Mouse (Mus musculus): Measurements from ENCODE around the gene Ccnl1.
A peak's percentile ranks its signal among the peaks of the same experiment; 100 is the strongest.

Gene Ccnl1

DNA sequence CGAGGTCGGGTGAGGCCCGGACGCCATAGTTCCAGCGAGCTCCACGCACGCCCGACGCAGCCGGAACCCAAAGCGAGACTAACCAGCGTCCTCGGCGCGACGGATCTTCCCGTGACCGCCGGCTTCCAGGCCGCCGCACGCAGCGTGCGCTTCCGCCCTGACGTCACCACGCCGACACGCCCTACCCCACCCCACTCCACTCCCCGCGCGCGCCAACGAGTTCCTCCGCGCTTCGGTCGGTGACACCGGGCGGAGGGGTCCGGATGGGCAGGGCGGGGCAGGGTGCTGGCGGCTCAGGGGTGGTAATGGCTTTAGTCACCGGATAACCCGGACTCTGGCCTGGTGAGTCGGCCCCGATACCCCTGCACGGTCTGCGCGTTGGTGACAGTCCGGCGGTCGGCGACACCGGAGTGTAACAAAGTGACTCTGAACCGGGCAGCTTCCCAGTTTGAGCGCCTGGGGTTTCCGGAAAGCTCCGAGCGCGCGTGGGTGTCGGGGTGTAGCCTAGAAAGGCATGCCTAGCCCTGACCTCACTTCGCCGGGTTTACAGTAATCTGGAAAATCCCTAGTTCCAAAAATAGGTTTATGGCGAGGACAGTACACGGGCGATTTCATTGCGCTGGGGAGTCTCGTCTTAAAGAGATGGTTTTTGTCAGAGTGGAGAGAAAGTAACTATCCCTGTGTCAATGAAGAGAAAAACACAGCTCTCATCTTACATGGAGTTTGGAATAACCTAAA, at the start of gene Ccnl1:
Ccnl1 (minus strand) TSS at position 148 of the 738 bp plus-strand sequence.
- peak; percentile 90 for DNase-seq (ENCODE audit: low read depth, low spot score)

DNA sequence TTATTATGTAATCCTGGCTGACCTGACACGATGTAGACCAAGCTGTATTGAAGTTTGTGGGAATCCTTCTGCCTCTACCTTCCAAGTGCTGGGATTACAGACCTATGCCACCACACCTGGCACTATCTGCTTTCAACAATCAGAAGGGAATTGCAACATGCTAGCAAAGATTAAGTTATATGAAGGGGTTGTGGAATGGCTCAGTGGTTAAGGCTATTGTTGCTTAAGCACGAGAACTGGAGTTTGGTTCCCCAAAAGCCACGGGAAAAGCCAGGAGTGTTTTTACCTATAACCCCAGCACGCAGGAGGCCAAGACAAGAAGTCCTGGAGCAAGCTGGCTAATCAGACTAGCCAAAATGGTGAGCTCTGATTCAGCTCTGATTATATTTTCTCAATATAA, 46.9 kb upstream of the Ccnl1 start:
- no peak for DNase-seq (ENCODE audit: low read depth, low spot score)

DNA sequence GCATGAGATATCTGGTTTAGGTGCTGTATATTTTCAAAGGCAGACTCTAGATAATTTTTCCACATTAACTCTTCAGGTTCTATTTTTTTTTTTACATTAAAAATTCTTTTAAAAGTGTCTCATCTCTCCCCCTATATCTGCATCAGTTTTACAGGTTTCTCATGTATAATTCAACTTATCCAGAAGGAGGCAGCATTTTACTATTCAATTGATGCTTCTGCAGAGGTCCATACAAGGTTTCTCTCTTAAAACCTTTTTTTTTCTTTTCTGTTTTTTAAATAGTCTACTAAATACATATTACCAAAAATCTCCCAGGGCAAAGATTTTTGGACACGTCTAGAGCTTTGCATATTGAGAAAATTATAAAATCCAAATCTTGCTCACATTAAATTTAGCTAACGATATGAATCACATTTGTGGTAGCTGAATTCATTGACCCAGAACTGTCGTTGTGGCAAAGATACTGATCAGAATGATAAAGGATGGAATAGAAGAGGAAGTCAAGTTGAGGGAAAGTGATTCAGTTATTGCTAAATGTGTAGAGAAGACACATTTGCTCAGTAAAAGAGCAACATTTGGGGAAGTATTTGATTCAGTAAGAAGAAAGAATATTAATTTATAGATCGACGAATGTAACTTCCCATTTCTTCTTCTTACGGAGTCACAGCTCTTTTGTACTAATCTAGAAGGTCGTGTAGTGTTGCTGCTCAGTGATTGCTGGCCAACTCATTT, 46.3 kb upstream of the Ccnl1 start:
- no peak for DNase-seq (ENCODE audit: low read depth, low spot score)

- DNase-seq (ENCODE audit: low read depth, low spot score), result no peak
These were observed 42.4 kb upstream of the Ccnl1 start for GRCm38 (mm10) chr3:66000400-66000799.

DNA sequence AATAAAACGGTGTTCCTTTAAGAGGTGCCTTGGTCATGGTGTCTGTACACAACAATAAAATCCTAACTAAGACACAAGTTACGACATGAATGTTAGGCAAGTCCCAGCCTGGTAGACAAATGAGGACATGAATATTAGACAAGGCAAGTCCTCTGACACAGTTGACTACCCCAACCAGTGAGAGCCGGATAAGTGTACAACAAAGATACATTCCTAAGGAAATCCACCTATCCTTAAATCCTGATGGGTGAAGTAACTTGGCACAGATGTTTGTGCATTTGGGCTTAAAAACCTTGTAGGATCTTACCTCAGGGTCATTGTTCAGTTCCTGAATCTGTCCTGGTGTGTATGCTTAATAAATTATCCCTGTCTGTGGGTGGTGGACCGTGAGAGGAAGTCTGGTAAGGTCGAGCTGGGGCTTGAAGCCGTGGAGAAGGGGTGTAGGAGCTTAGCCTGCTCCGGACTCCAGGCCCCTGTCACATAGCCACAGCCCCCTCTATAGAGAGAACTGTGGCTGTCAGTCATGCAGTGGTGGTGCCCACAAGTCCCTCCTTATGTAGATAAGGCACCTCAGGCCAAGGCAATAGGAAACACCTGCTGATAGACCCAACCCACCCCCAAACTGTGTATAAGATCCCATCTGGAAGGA, 39.4 kb upstream of the Ccnl1 start:
- no peak for DNase-seq (ENCODE audit: low read depth, low spot score)

- no peak for DNase-seq (ENCODE audit: low read depth, low spot score)
These were observed 34.6 kb upstream of the Ccnl1 start for GRCm38 (mm10) chr3:65992395-65993340.

DNA sequence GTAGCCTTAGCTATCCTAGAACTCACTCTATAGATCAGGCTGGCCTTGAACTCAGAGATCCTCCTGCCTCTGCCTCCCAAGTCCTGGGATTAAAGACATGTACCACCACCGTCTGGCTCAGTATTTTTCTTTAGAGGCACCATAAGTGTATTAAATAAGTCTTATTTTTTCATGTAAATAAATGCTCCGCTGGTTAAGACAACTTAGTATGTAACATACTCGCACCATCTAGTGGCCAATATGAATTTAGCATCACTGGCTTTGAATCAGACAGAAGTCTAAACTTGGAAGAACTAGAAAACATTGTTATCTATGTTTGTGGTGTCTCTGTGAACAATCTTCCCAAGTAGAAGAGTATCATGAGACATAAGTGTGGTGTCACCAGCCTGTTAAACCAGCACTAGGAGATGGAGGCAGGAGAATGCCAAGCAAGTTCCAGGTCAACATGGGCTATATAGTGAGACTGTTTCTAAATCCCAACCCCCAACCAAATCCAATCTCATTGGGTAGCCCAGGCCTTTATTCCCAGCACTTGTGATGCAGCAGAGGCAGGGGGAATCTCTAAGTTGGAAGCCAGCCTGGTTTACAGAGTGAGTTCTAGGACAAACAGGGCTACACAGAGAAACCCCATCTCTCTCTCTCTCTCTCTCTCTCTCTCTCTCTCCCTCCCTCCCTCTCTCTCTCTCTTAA, 33.1 kb upstream of the Ccnl1 start:
- DNase-seq (ENCODE audit: low read depth, low spot score), result no peak

DNA sequence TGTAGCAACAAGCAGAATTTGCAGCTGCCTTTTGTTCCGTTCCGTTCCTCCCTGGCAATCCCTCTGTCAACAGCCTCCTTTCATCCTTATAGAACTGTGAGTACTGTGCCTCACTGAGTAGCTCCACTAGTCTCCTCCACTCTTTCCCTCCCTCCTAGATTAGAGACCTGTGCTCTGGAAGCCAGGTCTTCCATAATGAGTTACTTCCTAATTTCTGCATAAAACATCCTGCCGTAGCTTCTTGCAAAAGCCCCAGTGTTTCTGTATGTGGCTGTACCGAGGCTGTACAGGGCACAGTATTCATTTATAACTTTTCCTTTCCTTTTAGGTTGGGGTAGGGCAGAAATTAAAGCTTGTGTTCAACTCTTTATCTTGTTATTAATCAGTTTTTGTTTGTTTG, 32.5 kb upstream of the Ccnl1 start:
- DNase-seq (ENCODE audit: low read depth, low spot score), result no peak

DNA sequence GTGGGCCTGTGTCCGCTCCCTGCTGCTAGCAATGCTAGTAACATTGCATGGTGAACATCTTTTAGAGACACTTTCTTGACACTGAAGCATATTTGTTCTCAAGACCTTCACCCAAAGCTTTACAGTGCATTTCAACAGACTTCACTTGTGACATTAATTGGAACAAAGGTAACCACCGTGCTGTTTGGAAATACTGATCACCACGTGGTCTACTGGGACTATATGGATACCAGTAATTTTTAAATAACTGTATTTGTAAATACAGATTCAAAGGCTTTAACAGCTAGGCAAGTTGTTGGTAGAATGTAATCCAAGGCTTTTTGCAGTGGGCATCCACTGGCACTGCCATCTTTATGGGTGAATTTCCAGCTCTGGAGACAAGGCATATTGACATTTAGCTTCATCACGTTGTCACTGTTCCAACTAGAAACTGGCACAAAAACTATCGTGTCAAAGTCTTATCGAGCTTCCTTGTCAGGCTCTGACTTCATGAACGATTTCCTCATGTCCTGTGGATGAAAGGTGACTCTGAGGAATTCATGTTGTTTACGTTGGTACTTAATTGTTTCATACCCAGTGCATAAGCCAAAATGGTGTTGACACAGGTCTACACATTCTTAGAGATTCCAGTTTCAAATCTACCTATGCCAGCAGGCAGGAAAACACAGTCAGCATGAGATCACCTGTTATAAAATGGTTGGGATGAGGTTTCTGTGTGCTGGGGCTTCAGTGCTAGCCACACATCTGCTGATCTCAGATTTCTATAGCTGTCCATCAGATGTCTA, 30.9 kb upstream of the Ccnl1 start:
- DNase-seq (ENCODE audit: low read depth, low spot score), result no peak

DNA sequence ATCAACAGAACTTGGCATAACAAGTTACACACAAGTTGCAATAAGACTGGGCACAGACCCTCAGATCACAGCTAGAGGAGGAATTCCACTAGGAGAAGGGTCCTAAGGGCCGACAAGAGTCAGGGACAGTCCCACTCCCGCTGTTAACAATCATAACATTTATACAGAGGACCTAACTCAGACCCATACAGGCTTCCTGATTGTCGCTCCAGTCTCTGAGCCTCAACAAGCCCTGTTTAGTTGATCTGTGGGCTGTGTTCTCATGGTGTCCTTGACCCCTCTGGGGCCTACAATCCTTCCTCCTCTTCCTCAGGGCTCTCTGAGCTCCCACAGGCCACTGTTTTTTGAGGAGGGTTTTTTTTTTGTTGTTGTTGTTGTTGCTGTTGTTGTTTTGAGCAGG, 18.2 kb upstream of the Ccnl1 start:
- no peak for DNase-seq (ENCODE audit: low read depth, low spot score)

GRCm38 (mm10) chr3:65975317-65975716, 17.3 kb upstream of the Ccnl1 start:
- DNase-seq (ENCODE audit: low read depth, low spot score), result no peak

DNA sequence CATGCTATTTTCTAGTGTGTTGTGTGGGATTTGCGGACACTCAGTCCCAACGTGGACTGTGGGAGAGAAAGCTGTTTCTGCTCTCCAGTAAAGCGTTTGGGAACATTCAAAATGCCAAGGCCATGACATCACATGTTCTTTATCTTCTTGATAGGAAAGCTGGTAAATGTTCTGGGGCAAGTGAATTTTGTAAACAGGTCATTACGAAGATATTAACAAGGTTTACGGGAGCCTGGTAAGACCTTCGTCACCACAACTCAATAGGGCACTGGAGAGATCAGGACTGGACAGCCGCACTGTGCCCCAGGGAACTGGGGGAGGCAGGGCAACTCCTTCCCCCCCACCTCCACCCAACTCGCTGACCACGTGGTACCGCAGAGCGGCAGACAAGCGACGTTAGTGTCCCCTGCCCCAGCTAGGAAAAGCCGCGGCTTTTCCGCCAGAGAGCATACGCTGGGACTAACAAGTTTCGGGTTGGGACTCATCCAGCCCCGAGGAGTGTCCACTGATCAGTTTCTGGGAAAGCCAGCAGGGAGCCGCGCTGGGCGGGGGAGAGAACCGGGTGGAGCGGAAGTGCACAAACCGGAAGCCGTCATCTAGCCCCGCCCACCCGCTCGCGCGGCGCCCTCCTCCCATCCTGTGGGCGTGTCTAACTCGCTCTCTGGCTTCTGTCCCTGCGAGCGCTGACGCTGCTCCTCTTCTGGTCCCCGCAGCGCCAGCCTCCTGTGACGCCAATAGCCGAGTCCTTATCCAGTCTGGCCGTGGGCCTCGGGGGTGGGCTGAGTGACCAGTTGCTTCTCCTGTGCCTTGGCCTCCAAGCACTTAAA, 16.4 kb upstream of the Ccnl1 start:
- peak; percentile 96 for DNase-seq (ENCODE audit: low read depth, low spot score)

- no peak for DNase-seq (ENCODE audit: low read depth, low spot score)
These were observed 15.6 kb upstream of the Ccnl1 start for GRCm38 (mm10) chr3:65973501-65974231.

GRCm38 (mm10) chr3:65969196-65969595, 11.1 kb upstream of the Ccnl1 start:
- DNase-seq (ENCODE audit: low read depth, low spot score), result no peak

GRCm38 (mm10) chr3:65966360-65966759, 8.3 kb upstream of the Ccnl1 start:
- DNase-seq (ENCODE audit: low read depth, low spot score), result no peak

DNA sequence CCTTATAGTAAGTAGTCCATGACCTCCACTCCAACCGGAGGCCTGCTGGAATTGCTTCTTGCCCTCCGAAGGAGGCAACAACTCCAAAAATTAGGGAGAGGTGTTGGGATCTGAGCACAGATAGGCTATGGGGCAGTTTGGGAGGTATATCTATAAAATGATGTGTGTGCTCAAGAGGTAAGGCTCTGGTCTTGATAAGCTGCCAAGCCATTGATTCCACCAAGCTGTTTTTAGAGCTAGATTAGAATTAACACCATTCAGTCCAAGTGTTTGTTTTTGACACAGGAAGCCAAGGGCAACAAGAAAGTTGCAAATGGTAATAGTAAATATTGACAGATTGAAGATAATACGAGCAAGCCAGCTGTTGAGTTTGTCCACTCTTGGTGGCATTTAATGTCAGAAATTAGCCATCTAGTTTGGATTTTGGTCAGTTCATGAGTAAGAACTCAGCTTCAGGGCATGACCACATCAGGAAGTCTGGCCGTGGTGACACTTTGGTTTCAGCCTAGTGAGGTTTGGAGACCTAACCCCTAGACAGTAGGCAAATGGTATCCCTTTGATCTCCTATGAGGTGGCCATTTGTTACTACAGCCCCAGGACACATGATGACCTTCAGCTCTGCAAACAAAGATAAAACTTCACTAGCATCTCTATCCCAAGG, 4.4 kb upstream of the Ccnl1 start:
- no peak for DNase-seq (ENCODE audit: low read depth, low spot score)

- DNase-seq (ENCODE audit: low read depth, low spot score), result no peak
These were observed 2.4 kb upstream of the Ccnl1 start for GRCm38 (mm10) chr3:65960291-65960945.
